Mouse (Mus musculus) limb, embryonic 14.5 days (tissue): ENCODE data around the gene Slc23a2. TPM values are rescaled to one million over a fixed set of nuclear protein-coding genes. Genes with fewer than 3 reads are reported as not detected.

Source experiments
- ATAC-seq: fragments of 200-750 bp; cut with Nextera tagmentation; 2 replicates; pipeline ENCODE4 v1.8.0; 2017; ENCODE audit warnings: low read depth, moderate number of reproducible peaks, moderate TSS enrichment; ENCODE audit not compliant: low FRiP score
- DNase-seq: peaks from one replicate; pipeline ENCODE4 v3.0.0-alpha.2; 2015; ENCODE audit warnings: low spot score
- H3K27ac ChIP-seq: fragments of 300-500 bp; sonication (generic); replicated peaks from 2 replicates; pipeline ENCODE4 v1.5.1; 2014; ENCODE audit warnings: low read depth, mild to moderate bottlenecking, low read length, moderate library complexity, mixed read lengths
- H3K27me3 ChIP-seq: fragments of 300-500 bp; sonication (generic); 2 replicates; pipeline ENCODE4 v1.6.1; 2014; ENCODE audit warnings: low read length, mixed read lengths; ENCODE audit not compliant: control insufficient read depth, insufficient read depth
- H3K36me3 ChIP-seq: fragments of 300-500 bp; sonication (generic); 2 replicates; pipeline ENCODE4 v1.6.1; 2014; ENCODE audit warnings: mild to moderate bottlenecking, low read length, moderate library complexity, mixed read lengths; ENCODE audit not compliant: control insufficient read depth, insufficient read depth
- H3K4me1 ChIP-seq: fragments of 300-500 bp; sonication (generic); 2 replicates; pipeline ENCODE4 v1.6.1; 2014; ENCODE audit warnings: antibody characterized with exemption, low read length, mixed read lengths; ENCODE audit not compliant: control insufficient read depth, insufficient read depth
- H3K4me2 ChIP-seq: fragments of 300-500 bp; sonication (generic); replicated peaks from 2 replicates; pipeline ENCODE4 v1.6.1; 2014; ENCODE audit warnings: low read depth, mild to moderate bottlenecking, low read length, moderate library complexity; ENCODE audit not compliant: severe bottlenecking
- H3K4me3 ChIP-seq: fragments of 300-500 bp; sonication (generic); replicated peaks from 2 replicates; pipeline ENCODE4 v1.5.1; 2014; ENCODE audit warnings: low read length
- H3K9ac ChIP-seq: fragments of 300-500 bp; sonication (generic); 2 replicates; pipeline ENCODE4 v1.6.1; 2014; ENCODE audit warnings: mild to moderate bottlenecking, low read depth, low read length, moderate library complexity; ENCODE audit not compliant: severe bottlenecking
- H3K9me3 ChIP-seq: fragments of 300-500 bp; sonication (generic); 2 replicates; pipeline ENCODE4 v1.6.1; 2016; ENCODE audit warnings: low read length; ENCODE audit not compliant: control insufficient read depth
- POLR2A ChIP-seq: fragments of 200-500 bp; IDR thresholded peaks from 2 replicates; pipeline ENCODE4 v1.8.0; 2012; ENCODE audit warnings: inconsistent platforms, mild to moderate bottlenecking, moderate library complexity, borderline replicate concordance; ENCODE audit not compliant: insufficient read depth, insufficient read length; ENCODE audit errors: extremely low read depth
- WGBS: fragments of 180-500 bp; shearing (Covaris S2); extraction: QIAGEN DNeasy Blood & Tissue Kit; methylation state at CpG from one replicate; pipeline ENCODE4 v1.1.7; 2014; 5-methylcytosine and 5-hydroxymethylcytosine counted together
- polyA plus RNA-seq, 2 experiments: library from polyadenylated mRNA; depleted of rRNA in 1 of 2; stranded (reverse) in 1 of 2; unstranded in 1 of 2; fragments of >200 nt; fragmentation: Nextera tagmentation in 1 of 2; extraction: Ambion mirVana in 1 of 2; gene quantifications; 2 replicates each; pipeline versions ENCODE4 v1.2.1 to v1.2.3; 2012 to 2014

Slc23a2 gene
- polyA plus RNA-seq, 2 experiments, result 15.6 to 17.6 TPM

GRCm38 (mm10) chr2:132113962-132114759 lies 30.7 kb downstream of the Slc23a2 start:
- H3K36me3 ChIP-seq, result no peaks in the 10 kb centered on the region
- DNase-seq (peak; percentile 69), ATAC-seq (no peak)
- no peaks in the 10 kb centered on the region for H3K9me3 ChIP-seq
- H3K4me3 ChIP-seq, result no peak overlapping the region
- no peaks in the 10 kb centered on the region for H3K27me3 ChIP-seq
- WGBS, result 45% methylated on average over 11 of the region's 11 CpGs
- no peak for TF ChIP-seq POLR2A
- no peak overlapping the region for H3K4me2 ChIP-seq
- H3K27ac ChIP-seq, result no peak overlapping the region
- no peak overlapping the region for H3K9ac ChIP-seq
- peaks cover 16% of the 10 kb centered on the region for H3K4me1 ChIP-seq

- Histone ChIP-seq H3K27me3 (no peaks in the 10 kb centered on the region), H3K9me3 (no peaks in the 10 kb centered on the region), H3K36me3 (no peaks in the 10 kb centered on the region), H3K4me1 (peaks cover 22% of the 10 kb centered on the region), H3K4me3 (no peak overlapping the region), H3K9ac (no peak overlapping the region), H3K4me2 (no peak overlapping the region), H3K27ac (no peak overlapping the region)
- ATAC-seq, result no peak
- no peak for TF ChIP-seq POLR2A
- WGBS, result 86% methylated on average over 4 of the region's 4 CpGs
- no peak for DNase-seq
These were observed 32.6 kb downstream of the Slc23a2 start for GRCm38 (mm10) chr2:132112319-132112718.

GRCm38 (mm10) chr2:132111905-132112304 lies 33.0 kb downstream of the Slc23a2 start:
- Histone ChIP-seq H3K4me1 (peaks cover 23% of the 10 kb centered on the region), H3K4me2 (no peak overlapping the region), H3K27ac (no peak overlapping the region), H3K4me3 (no peak overlapping the region), H3K9ac (no peak overlapping the region), H3K27me3 (no peaks in the 10 kb centered on the region), H3K9me3 (no peaks in the 10 kb centered on the region), H3K36me3 (no peaks in the 10 kb centered on the region)
- 63% methylated on average over 2 of the region's 2 CpGs for WGBS
- DNase-seq (no peak), ATAC-seq (no peak)
- no peak for TF ChIP-seq POLR2A

GRCm38 (mm10) chr2:132111266-132111665 lies 33.6 kb downstream of the Slc23a2 start:
- no peak overlapping the region for H3K4me2 ChIP-seq
- no peak overlapping the region for H3K27ac ChIP-seq
- no peaks in the 10 kb centered on the region for H3K9me3 ChIP-seq
- no peaks in the 10 kb centered on the region for H3K36me3 ChIP-seq
- no peak overlapping the region for H3K9ac ChIP-seq
- ATAC-seq, result peak; percentile 72; the same call in 1 of the 2 replicates
- no peaks in the 10 kb centered on the region for H3K27me3 ChIP-seq
- WGBS, result 44% methylated on average over 9 of the region's 9 CpGs
- H3K4me3 ChIP-seq, result no peak overlapping the region
- peak; percentile 86 for DNase-seq
- TF ChIP-seq POLR2A, result no peak
- H3K4me1 ChIP-seq, result peaks cover 23% of the 10 kb centered on the region

GRCm38 (mm10) chr2:132110702-132111101 lies 34.2 kb downstream of the Slc23a2 start:
- Histone ChIP-seq H3K4me3 (no peak overlapping the region), H3K9me3 (no peaks in the 10 kb centered on the region), H3K4me2 (no peak overlapping the region), H3K36me3 (no peaks in the 10 kb centered on the region), H3K4me1 (peaks cover 23% of the 10 kb centered on the region), H3K9ac (no peak overlapping the region), H3K27me3 (no peaks in the 10 kb centered on the region), H3K27ac (no peak overlapping the region)
- TF ChIP-seq POLR2A, result no peak
- 41% methylated on average over 3 of the region's 3 CpGs for WGBS
- DNase-seq (no peak), ATAC-seq (no peak)
